Mouse (Mus musculus) embryonic facial prominence, embryonic 11.5 days (tissue): ENCODE data around the gene Gjc2. TPM values are rescaled to one million over a fixed set of nuclear protein-coding genes. Genes with fewer than 3 reads are reported as not detected.
A peak's percentile ranks its signal among the peaks of the same experiment; 100 is the strongest.

Source experiments
- ATAC-seq: fragments of 200-750 bp; cut with Nextera tagmentation; replicated peaks from 2 replicates; pipeline ENCODE4 v1.8.0; 2017; ENCODE audit warnings: low read depth; ENCODE audit not compliant: insufficient number of reproducible peaks, low FRiP score, low TSS enrichment
- DNase-seq: peaks from one replicate; pipeline ENCODE4 v3.0.0-alpha.2; 2015; ENCODE audit warnings: low spot score
- H3K27ac ChIP-seq: fragments of 300-500 bp; sonication (generic); replicated peaks from 2 replicates; pipeline ENCODE4 v1.5.1; 2014; ENCODE audit warnings: mild to moderate bottlenecking, low read depth, low read length, control low read depth
- H3K27me3 ChIP-seq: fragments of 300-500 bp; sonication (generic); 2 replicates; pipeline ENCODE4 v1.6.1; 2014; ENCODE audit warnings: mild to moderate bottlenecking, low read length, moderate library complexity, mixed read lengths; ENCODE audit not compliant: control insufficient read depth, insufficient read depth
- H3K36me3 ChIP-seq: fragments of 300-500 bp; sonication (generic); replicated peaks from 2 replicates; pipeline ENCODE4 v1.6.1; 2014; ENCODE audit warnings: low read depth, mild to moderate bottlenecking, low read length, moderate library complexity, mixed read lengths; ENCODE audit not compliant: control insufficient read depth, insufficient read depth
- H3K4me1 ChIP-seq: fragments of 300-500 bp; sonication (generic); 2 replicates; pipeline ENCODE4 v1.6.1; 2014; ENCODE audit warnings: low read length, mixed read lengths; ENCODE audit not compliant: control insufficient read depth, insufficient read depth
- H3K4me2 ChIP-seq: fragments of 300-500 bp; sonication (generic); 2 replicates; pipeline ENCODE4 v1.6.1; 2014; ENCODE audit warnings: low read depth, mild to moderate bottlenecking, control low read depth, low read length, moderate library complexity
- H3K4me3 ChIP-seq: fragments of 300-500 bp; sonication (generic); 2 replicates; pipeline ENCODE4 v1.5.1; 2014; ENCODE audit warnings: low read depth, low read length, control low read depth
- H3K9ac ChIP-seq: fragments of 300-500 bp; sonication (generic); replicated peaks from 2 replicates; pipeline ENCODE4 v1.6.1; 2014; ENCODE audit warnings: mild to moderate bottlenecking, control low read depth, low read length
- H3K9me3 ChIP-seq: fragments of 300-500 bp; sonication (generic); replicated peaks from 2 replicates; pipeline ENCODE4 v1.6.1; 2016; ENCODE audit warnings: mild to moderate bottlenecking, low read length, inconsistent platforms, mixed read lengths; ENCODE audit not compliant: control insufficient read depth
- WGBS: fragments of 180-500 bp; shearing (Covaris S2); extraction: QIAGEN DNeasy Blood & Tissue Kit; methylation state at CpG from one replicate; pipeline ENCODE4 v1.1.7; 2014; 5-methylcytosine and 5-hydroxymethylcytosine counted together
- polyA plus RNA-seq: library from polyadenylated mRNA; unstranded; fragments of >200 nt; fragmentation: Nextera tagmentation; extraction: Ambion mirVana; gene quantifications from 2 replicates; pipeline ENCODE4 v1.2.1, GENCODE M21; 2014

The Gjc2 gene
- polyA plus RNA-seq, 1 experiment from 2014 or later = not detected

DNA sequence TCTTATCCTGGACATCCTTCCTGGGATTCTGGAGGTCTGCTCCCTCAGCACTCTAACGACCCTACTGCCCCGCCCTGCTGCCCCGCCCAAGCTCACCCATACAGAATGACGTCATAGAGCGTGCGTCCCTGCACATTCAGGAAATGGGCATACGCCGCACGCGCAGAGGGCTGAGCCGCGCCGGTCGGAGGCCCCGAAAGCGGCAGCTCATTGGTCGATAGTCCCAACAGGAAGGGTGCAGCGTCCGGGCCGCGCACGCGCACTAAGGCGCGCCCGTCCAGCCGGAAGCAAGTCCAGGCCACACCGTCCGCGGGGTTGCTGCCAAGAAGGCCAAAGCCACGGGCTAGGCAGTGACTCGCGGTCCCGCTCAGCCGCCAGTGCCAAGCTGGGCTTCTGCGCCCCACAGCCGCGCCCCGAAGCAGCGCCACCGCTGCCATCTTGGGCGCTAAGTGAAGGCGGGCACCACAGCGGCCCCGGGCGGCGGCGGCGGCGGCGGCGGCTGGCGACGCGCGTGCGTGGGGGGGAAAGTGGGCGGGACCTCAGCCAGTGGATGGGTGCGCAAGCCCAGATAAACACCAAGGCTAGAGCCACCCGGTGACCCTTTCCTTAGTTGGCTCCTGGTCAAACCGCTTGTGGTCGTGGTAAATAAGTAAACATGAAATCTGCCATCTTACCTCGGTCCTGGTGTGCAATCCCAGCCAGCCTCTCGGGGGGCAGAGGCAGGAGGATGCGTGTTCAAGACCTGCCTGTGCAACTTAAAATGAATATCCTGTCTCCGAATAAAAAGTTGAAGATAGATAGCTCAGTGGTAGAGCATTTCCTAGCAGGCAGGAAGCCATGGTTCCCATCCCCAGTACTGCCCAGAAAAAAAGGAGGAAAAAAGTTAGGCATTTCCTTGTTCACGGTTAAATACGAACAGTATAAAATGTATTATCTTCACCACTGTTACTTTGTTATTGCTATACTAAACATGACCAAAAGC, 19.5 kb downstream of the Gjc2 start, which contains the start of gene Iba57:
Gene Iba57, minus strand, starts transcription at position 485 of the 982 bp plus-strand sequence.
- ATAC-seq (peak; percentile 98), DNase-seq (peak; percentile 98)
- 3% methylated on average over 67 of the region's 68 CpGs for WGBS
- Histone ChIP-seq H3K4me1 (no peaks in the 10 kb centered on the region), H3K27ac (peak within 1 kb of the TSS; percentile 89), H3K4me2 (peak within 1 kb of the TSS; percentile 41), H3K9me3 (no peaks in the 10 kb centered on the region), H3K36me3 (no peaks in the 10 kb centered on the region), H3K9ac (peak within 1 kb of the TSS; percentile 88), H3K4me3 (peak within 1 kb of the TSS; percentile 79), H3K27me3 (no peaks in the 10 kb centered on the region)

DNA sequence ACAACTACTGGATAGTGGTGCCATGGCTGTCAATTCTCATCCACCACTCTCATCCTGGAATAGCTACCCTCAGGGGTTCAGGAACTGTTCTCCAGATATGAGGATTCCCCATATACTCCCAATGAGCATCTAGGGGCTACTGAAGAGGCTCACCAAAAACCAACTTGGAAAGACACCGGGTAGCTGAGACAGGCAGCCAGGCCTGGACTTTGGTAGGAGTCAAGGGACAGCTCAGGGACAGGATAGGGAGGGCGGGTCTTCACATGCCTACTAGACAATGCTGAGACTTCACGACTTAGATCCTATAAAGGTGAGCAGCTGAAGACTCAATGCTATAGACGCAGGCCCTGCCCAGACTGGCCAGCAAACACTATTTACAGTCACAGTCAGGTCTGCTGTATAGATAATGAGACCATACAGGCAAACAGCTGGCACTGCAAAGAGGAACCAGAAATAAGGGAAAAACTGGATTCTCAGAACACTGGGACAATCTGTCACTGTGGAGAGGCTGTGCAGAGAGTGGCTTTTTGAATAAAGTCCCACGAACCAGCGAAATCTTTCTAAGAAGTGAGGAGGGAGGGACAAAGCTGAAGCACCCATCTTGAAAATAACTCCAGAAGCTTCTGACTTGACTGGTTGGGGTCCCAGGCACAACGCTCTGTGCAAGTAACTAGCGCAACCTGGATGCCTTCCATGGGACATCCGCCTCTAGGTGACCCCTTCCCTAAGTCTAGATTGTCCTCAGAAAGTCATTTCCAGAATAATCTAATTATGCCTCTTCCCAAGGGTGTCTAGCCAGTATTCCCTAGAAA, 20.4 kb downstream of the Gjc2 start:
- ATAC-seq = no peak
- no peaks in the 10 kb centered on the region for H3K27me3 ChIP-seq
- H3K4me2 ChIP-seq = peak overlapping the region; percentile 41
- no peak for DNase-seq
- H3K27ac ChIP-seq = no peak overlapping the region
- H3K4me1 ChIP-seq = no peaks in the 10 kb centered on the region
- H3K9me3 ChIP-seq = no peaks in the 10 kb centered on the region
- WGBS = 76% methylated on average over 9 of the region's 9 CpGs
- peak overlapping the region; percentile 40 for H3K9ac ChIP-seq
- peak overlapping the region; percentile 79 for H3K4me3 ChIP-seq
- H3K36me3 ChIP-seq = no peaks in the 10 kb centered on the region; the same call in 1 of the 2 replicates

DNA sequence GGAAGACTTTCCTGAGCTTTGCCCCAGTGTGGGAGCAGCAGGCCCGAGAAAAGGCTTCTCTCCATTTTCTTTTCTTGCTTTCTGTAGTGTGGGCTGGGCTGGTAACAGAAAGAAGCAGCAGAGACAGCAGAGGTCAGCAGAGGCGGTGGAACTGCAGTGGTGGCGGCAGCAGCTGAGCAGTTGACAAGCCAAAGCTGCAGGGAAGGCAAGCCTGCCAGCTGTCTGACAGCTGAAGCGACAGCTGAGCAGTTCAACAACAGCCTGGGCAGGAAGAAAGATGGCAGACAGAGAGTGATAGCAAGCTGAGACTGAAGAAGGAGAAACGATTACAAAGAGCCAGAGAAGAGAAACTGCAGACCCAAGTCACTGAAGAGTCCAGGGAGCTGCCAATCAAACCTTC, 21.6 kb downstream of the Gjc2 start:
- Histone ChIP-seq H3K4me2 (no peak overlapping the region), H3K9ac (no peak overlapping the region), H3K4me3 (no peak overlapping the region), H3K4me1 (no peaks in the 10 kb centered on the region), H3K36me3 (no peaks in the 10 kb centered on the region; the same call in 1 of the 2 replicates), H3K9me3 (no peaks in the 10 kb centered on the region), H3K27ac (no peak overlapping the region), H3K27me3 (no peaks in the 10 kb centered on the region)
- ATAC-seq (no peak), DNase-seq (no peak)
- 72% methylated on average over 5 of the region's 5 CpGs for WGBS

DNA sequence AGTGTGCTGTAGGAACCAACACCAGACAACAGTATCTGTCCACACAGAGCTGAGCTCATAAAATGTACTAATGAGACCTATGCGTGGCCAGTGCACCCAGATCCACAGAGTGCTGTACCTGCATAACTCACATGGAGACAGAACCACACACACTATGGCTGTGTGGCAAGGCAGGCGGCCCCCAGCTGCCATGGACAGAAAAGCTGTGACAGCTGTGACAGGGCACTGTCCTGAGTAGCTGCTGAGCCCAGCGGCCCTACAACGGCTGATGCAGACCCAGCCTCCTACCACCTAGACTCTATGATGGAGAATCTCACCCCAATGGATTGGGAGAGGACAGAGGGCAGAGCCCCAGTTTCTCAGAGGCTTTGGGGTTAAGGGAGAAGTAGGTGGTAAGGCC, 23.5 kb downstream of the Gjc2 start:
- Histone ChIP-seq H3K9ac (no peak overlapping the region), H3K4me1 (no peaks in the 10 kb centered on the region), H3K4me3 (no peak overlapping the region), H3K27ac (no peak overlapping the region), H3K4me2 (no peak overlapping the region), H3K36me3 (no peaks in the 10 kb centered on the region; the same call in 1 of the 2 replicates), H3K9me3 (no peaks in the 10 kb centered on the region), H3K27me3 (no peaks in the 10 kb centered on the region)
- WGBS = 87% methylated on average over 4 of the region's 4 CpGs
- ATAC-seq (no peak), DNase-seq (no peak)

DNA sequence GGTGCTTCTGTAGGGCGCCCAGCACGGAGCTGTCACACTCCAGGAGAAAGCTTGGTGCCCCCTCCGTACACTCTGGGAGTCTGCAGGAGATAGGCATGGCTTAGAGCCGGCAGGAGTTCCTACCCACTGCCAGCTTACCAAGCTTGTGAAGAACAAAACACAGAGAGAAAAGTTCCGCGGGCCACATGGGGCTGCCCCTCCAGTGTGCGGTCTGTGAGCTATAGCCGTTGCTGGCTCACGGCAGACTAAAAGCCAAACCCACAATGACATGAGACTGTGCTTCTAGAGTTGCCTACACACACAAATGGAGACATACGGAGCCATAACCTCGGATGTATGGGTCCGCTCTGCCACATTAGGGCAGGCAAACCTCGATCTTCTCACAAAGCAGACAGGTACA, 23.9 kb downstream of the Gjc2 start:
- ATAC-seq (no peak), DNase-seq (no peak)
- Histone ChIP-seq H3K4me1 (no peaks in the 10 kb centered on the region), H3K4me3 (no peak overlapping the region), H3K9me3 (no peaks in the 10 kb centered on the region), H3K27ac (no peak overlapping the region), H3K27me3 (no peaks in the 10 kb centered on the region), H3K4me2 (no peak overlapping the region), H3K36me3 (no peaks in the 10 kb centered on the region; the same call in 1 of the 2 replicates), H3K9ac (no peak overlapping the region)
- 90% methylated on average over 13 of the region's 13 CpGs for WGBS

DNA sequence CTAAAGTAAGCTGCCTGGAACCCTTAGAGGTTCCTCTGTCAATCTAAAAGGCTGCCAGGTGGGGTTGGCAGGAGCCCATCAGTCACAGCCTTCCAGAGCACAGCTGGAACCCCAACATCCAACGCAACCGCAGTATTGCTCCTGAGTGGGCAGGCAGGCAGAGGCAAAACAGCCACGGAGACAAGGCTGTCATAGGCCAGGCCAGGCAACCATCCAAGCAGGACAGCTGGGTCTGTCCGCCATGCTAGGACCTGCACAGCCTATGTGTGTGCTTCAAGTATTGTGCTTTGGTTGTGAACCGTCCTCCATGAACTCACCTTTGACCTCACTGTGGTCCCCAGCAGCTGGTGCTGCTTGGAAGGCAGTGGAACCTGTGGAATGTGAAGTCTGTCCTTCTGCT, 27.1 kb downstream of the Gjc2 start:
- 90% methylated on average over 5 of the region's 5 CpGs for WGBS
- Histone ChIP-seq H3K4me3 (no peak overlapping the region), H3K27me3 (no peaks in the 10 kb centered on the region), H3K9me3 (no peaks in the 10 kb centered on the region), H3K4me1 (no peaks in the 10 kb centered on the region), H3K27ac (no peak overlapping the region), H3K9ac (no peak overlapping the region), H3K4me2 (no peak overlapping the region), H3K36me3 (no peaks in the 10 kb centered on the region; the same call in 1 of the 2 replicates)
- ATAC-seq (no peak), DNase-seq (no peak)

DNA sequence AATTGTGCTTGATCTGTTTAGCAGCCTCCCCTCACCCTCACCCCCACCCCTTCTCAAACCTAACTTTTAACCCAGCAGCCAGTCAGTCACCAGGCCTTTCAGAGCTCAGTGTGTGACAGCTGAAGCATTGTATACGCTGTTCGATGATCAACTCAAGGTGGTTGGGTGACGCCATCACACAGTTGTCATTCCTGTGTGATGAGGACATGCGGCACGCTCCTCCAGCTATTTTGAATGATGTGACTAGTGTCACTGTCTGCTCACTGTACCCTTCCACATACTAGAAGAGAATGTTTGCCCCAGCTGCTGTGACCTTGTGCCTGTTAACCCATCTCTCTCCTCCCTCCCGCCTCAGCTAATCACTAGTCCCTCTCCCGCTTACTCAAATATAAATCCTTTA, 28.8 kb downstream of the Gjc2 start:
- DNase-seq (no peak), ATAC-seq (no peak)
- Histone ChIP-seq H3K36me3 (no peaks in the 10 kb centered on the region; the same call in 1 of the 2 replicates), H3K4me2 (no peak overlapping the region), H3K9ac (no peak overlapping the region), H3K4me1 (no peaks in the 10 kb centered on the region), H3K9me3 (no peaks in the 10 kb centered on the region), H3K27ac (no peak overlapping the region), H3K27me3 (no peaks in the 10 kb centered on the region), H3K4me3 (no peak overlapping the region)
- WGBS = 89% methylated on average over 7 of the region's 7 CpGs
